9 mouse cellular contexts compared by ENCODE assay signal in genomic region chr7:131371880-131372651, GRCm38 (mm10). TPM values are rescaled to one million over a fixed set of nuclear protein-coding genes. Genes with fewer than 3 reads are reported as not detected.
DNase-seq lines count a peak whose midpoint lies in the region; ATAC-seq and TF ChIP-seq lines count a peak whose summit lies in the region.
"Had no signal": no experiment of that assay in that cellular context is flagged by ENCODE, and none has a peak within 500 bp of the region (broad histone marks: within the 10 kb centered on the region; RNA-seq: fewer than 3 reads in every experiment).

No protein-coding gene starts in this region.

- ATAC-seq in hindbrain, embryonic 14.5 days (ENCODE audit: low FRiP score) = no peak
- ATAC-seq in midbrain, embryonic 13.5 days = no peak

- peak overlapping the region; percentile 76 for H3K4me2 ChIP-seq in hindbrain, embryonic 14.5 days (replicated peaks)
- H3K4me2 ChIP-seq in midbrain, embryonic 13.5 days (replicated peaks) = peak overlapping the region; percentile 61

- H3K9ac ChIP-seq in liver, adult 2 months (ENCODE audit: low read depth, low read length) = no peak overlapping the region
- peak overlapping the region; percentile 78 for H3K9ac ChIP-seq in hindbrain, embryonic 14.5 days
- H3K9ac ChIP-seq in midbrain, embryonic 13.5 days (replicated peaks) = peak overlapping the region; percentile 90

- no peaks in the 10 kb centered on the region for H3K27me3 ChIP-seq in liver, adult 2 months (ENCODE audit: control insufficient read depth, insufficient read depth, low read length)
- H3K27me3 ChIP-seq in hindbrain, embryonic 14.5 days (ENCODE audit: control insufficient read depth, insufficient read depth, low read length) = no peaks in the 10 kb centered on the region
- H3K27me3 ChIP-seq in midbrain, embryonic 13.5 days = no peaks in the 10 kb centered on the region

- H3K9me3 ChIP-seq in hindbrain, embryonic 14.5 days (ENCODE audit: control insufficient read depth, low read length) = no peaks in the 10 kb centered on the region
- H3K9me3 ChIP-seq in midbrain, embryonic 13.5 days = no peaks in the 10 kb centered on the region

- peak; percentile 30 for DNase-seq in liver, adult 2 months (ENCODE audit: extremely low read depth, low read depth, low spot score)
- no peak for DNase-seq in liver
- DNase-seq in c-Kit-positive CD71-positive TER-119-negative erythroid progenitor cells, embryonic 14.5 days (ENCODE audit: low read depth) = peak; percentile 30
- no peak for DNase-seq in hindbrain, embryonic 14.5 days (ENCODE audit: low spot score)
- no peak for DNase-seq in urinary bladder, postnatal 10 days (ENCODE audit: low spot score)
- DNase-seq in testis, postnatal 14 days (ENCODE audit: low spot score) = no peak
- no peak for DNase-seq in urinary bladder, postnatal 4 days (ENCODE audit: low spot score in 2 of 2)

- peaks cover 1% of the 10 kb centered on the region; the same call in 1 of the 2 replicates for H3K36me3 ChIP-seq in liver, adult 2 months (ENCODE audit: control insufficient read depth, insufficient read depth, low read length)
- H3K36me3 ChIP-seq in hindbrain, embryonic 14.5 days (replicated peaks; ENCODE audit: control insufficient read depth, insufficient read depth) = 0 out of 2 replicates have a peak, but pooled peaks cover 5% of the 10 kb centered on the region
- peaks cover 5% of the 10 kb centered on the region; the same call in 1 of the 2 replicates for H3K36me3 ChIP-seq in midbrain, embryonic 13.5 days

- no peak for TF ChIP-seq CTCF in liver, adult 2 months (IDR thresholded peaks at IDR 0.05; ENCODE audit: low read depth, low read length)

- WGBS in liver, adult 2 months = 77% methylated on average over 9 of the region's 9 CpGs
- 78% methylated on average over 9 of the region's 9 CpGs for WGBS in hindbrain, embryonic 14.5 days
- 77% methylated on average over 9 of the region's 9 CpGs for WGBS in midbrain, embryonic 13.5 days

- H3K4me1 ChIP-seq in liver, adult 2 months (ENCODE audit: control insufficient read depth, insufficient read depth, low read length) = peaks cover 3% of the 10 kb centered on the region; the same call in 1 of the 2 replicates
- H3K4me1 ChIP-seq in hindbrain, embryonic 14.5 days (replicated peaks; ENCODE audit: control insufficient read depth, insufficient read depth, low read length) = peaks cover 11% of the 10 kb centered on the region
- H3K4me1 ChIP-seq in midbrain, embryonic 13.5 days (replicated peaks) = peaks cover 10% of the 10 kb centered on the region

- no peak overlapping the region for H3K27ac ChIP-seq in liver, adult 2 months (replicated peaks; ENCODE audit: insufficient read depth, low read depth, low read length)
- no peak overlapping the region for H3K27ac ChIP-seq in hindbrain, embryonic 14.5 days
- no peak overlapping the region for H3K27ac ChIP-seq in midbrain, embryonic 13.5 days

- no peak for TF ChIP-seq POLR2A in liver, adult 2 months (IDR thresholded peaks at IDR 0.05; ENCODE audit: extremely low read depth, insufficient read depth, low read length)

- H3K4me3 ChIP-seq in liver, adult 2 months (ENCODE audit: insufficient read depth, low read depth, low read length) = no peak overlapping the region
- peak overlapping the region; percentile 55 for H3K4me3 ChIP-seq in hindbrain, embryonic 14.5 days (replicated peaks; ENCODE audit: low read length)
- peak overlapping the region; percentile 72 for H3K4me3 ChIP-seq in midbrain, embryonic 13.5 days (replicated peaks)

- H3K79me2 ChIP-seq in liver, adult 2 months (ENCODE audit: control insufficient read depth, insufficient read depth, low read length) = peaks cover 4% of the 10 kb centered on the region; the same call in 1 of the 2 replicates

RNA-seq across cellular contexts. Expression of gene Pstk, which starts 1.1 kb away (rescaled TPM):
- total RNA-seq in liver, adult 2 months (2014; rRNA removed) = 26.2 and 27.0 TPM in 2 replicates
- polyA plus RNA-seq in liver, adult 2 months (2012; rRNA removed) = 26.7 and 30.9 TPM in 2 replicates
- 42.5 and 50.1 TPM in 2 replicates for polyA plus RNA-seq in hindbrain, embryonic 14.5 days (2014; fragmentation: Nextera tagmentation; extraction: Ambion mirVana)
- 45.9 and 54.3 TPM in 2 replicates for polyA plus RNA-seq in midbrain, embryonic 13.5 days (2015; fragmentation: Nextera tagmentation; extraction: Ambion mirVana)

RNA-seq across cellular contexts. Expression of gene 2310057M21Rik, which starts 9.5 kb away (rescaled TPM):
- total RNA-seq in liver, adult 2 months (2014; rRNA removed) = 1.7 and 1.9 TPM in 2 replicates
- polyA plus RNA-seq in liver, adult 2 months (2012; rRNA removed) = 2.0 and 3.7 TPM in 2 replicates
- polyA plus RNA-seq in hindbrain, embryonic 14.5 days (2014; fragmentation: Nextera tagmentation; extraction: Ambion mirVana) = 30.0 and 30.6 TPM in 2 replicates
- polyA plus RNA-seq in midbrain, embryonic 13.5 days (2015; fragmentation: Nextera tagmentation; extraction: Ambion mirVana) = 21.2 and 23.3 TPM in 2 replicates

RNA-seq across cellular contexts. Expression of gene Ikzf5, which starts 38.3 kb away (rescaled TPM):
- 3.8 and 4.9 TPM in 2 replicates for total RNA-seq in liver, adult 2 months (2014; rRNA removed)
- polyA plus RNA-seq in liver, adult 2 months (2012; rRNA removed) = 2.0 and 3.4 TPM in 2 replicates
- polyA plus RNA-seq in hindbrain, embryonic 14.5 days (2014; fragmentation: Nextera tagmentation; extraction: Ambion mirVana) = 15.7 and 18.0 TPM in 2 replicates
- 14.1 and 16.4 TPM in 2 replicates for polyA plus RNA-seq in midbrain, embryonic 13.5 days (2015; fragmentation: Nextera tagmentation; extraction: Ambion mirVana)

RNA-seq across cellular contexts. Expression of gene Acadsb, which starts 38.3 kb away (rescaled TPM):
- total RNA-seq in liver, adult 2 months (2014; rRNA removed) = 95.8 and 105 TPM in 2 replicates
- polyA plus RNA-seq in liver, adult 2 months (2012; rRNA removed) = 20.3 and 24.4 TPM in 2 replicates
- polyA plus RNA-seq in hindbrain, embryonic 14.5 days (2014; fragmentation: Nextera tagmentation; extraction: Ambion mirVana) = 91.3 and 101 TPM in 2 replicates
- polyA plus RNA-seq in midbrain, embryonic 13.5 days (2015; fragmentation: Nextera tagmentation; extraction: Ambion mirVana) = 100 and 102 TPM in 2 replicates

RNA-seq across cellular contexts. Expression of gene Fam24a, which starts 38.4 kb away (rescaled TPM):
- total RNA-seq in liver, adult 2 months (2014; rRNA removed) = not detected in 2 replicates
- polyA plus RNA-seq in liver, adult 2 months (2012; rRNA removed) = not detected in 2 replicates
- not detected in 2 replicates for polyA plus RNA-seq in hindbrain, embryonic 14.5 days (2014; fragmentation: Nextera tagmentation; extraction: Ambion mirVana)
- polyA plus RNA-seq in midbrain, embryonic 13.5 days (2015; fragmentation: Nextera tagmentation; extraction: Ambion mirVana) = not detected in 2 replicates
- total RNA-seq: hematopoietic stem cell, adult 5-6 weeks had no signal

Comparison
In these comparisons a context has a peak if more than half of its experiments do, and no peak if none do; other contexts are left out.
1. DNase-seq: peak in liver, adult 2 months (single experiment) and c-Kit-positive CD71-positive TER-119-negative erythroid progenitor cells, embryonic 14.5 days (single experiment); none in liver (single experiment), hindbrain, embryonic 14.5 days (single experiment), urinary bladder, postnatal 10 days (single experiment), testis, postnatal 14 days (single experiment) and urinary bladder, postnatal 4 days (0 of 2).